Mouse (Mus musculus): ENCODE measurements at regions not wholly inside any gene's neighbourhood (a gene's known extent, or its start where the extent isn't known, plus 50 kb on each side); places are given as distances from the start of the nearest gene placed in this dataset.

DNA sequence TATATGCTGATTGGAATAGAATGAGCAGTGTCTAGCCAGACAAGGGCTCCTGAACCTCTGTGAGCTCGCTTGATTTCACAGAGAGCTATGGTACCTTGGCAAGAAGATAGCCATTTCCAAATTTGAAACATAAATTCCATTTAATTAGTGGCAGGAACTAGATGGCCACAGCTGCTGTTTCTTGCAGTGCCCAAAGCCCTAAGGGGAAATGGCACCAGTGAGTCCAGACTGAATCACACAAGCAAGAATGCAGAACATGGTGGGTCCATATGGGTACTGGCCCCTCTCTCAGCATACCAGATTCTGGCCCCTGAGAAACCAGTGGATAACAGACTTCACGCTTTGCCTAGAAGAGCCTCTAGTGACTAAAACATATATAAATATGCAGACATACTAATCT is 246.2 kb upstream of the Kirrel3 start:
- Histone ChIP-seq H3K4me3 (no peak overlapping the region), H3K27ac (no peak overlapping the region)
- no peak for DNase-seq (ENCODE audit: low spot score in 2 of 2)
- TF ChIP-seq CTCF (conservative IDR thresholded peaks at IDR 0.05), result no peak

DNA sequence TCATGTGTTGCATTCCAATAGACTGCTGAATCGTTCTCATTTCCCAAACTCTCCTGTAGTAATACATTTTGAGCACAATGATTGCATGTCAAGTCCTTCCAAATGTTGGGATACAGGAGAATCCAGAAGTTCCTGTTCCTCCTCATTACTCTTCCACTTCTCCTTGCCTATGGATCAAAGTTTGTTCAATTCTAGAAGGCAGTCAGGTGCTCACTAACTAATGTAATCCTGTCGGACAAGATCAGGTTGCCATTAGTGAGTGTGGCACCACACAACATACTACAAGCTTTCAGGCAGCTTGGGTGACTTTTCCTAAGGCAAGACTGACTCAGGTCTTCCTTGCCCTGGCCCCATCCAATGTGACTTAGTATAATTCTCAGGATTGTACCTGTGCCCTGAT is 242.0 kb upstream of the Kirrel3 start:
- H3K27ac ChIP-seq, result no peak overlapping the region
- no peak overlapping the region for H3K4me3 ChIP-seq
- TF ChIP-seq CTCF (conservative IDR thresholded peaks at IDR 0.05), result no peak
- DNase-seq (ENCODE audit: low spot score in 2 of 2), result no peak

DNA sequence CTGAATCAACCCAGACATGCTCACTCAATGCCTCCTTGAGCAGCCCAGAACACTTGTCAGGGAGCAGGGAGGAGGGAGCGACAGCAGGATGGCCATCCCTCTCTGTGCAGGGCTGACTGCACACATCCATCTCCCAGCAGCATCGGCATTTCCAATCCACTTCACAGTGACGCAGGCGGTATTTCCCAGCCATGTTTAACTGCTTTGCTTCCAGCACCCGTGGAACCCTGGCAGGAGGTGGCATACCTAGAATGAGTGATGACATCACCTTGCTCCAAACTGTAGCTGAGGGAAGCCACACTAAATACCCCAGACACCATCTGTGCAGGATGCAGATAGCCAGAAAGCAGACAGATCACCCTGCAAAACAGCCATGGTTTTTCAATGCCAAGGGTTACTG is 241.1 kb upstream of the Kirrel3 start:
- H3K27ac ChIP-seq, result no peak overlapping the region
- DNase-seq (ENCODE audit: low spot score in 2 of 2), result no peak
- TF ChIP-seq CTCF (conservative IDR thresholded peaks at IDR 0.05), result no peak
- no peak overlapping the region for H3K4me3 ChIP-seq

DNA sequence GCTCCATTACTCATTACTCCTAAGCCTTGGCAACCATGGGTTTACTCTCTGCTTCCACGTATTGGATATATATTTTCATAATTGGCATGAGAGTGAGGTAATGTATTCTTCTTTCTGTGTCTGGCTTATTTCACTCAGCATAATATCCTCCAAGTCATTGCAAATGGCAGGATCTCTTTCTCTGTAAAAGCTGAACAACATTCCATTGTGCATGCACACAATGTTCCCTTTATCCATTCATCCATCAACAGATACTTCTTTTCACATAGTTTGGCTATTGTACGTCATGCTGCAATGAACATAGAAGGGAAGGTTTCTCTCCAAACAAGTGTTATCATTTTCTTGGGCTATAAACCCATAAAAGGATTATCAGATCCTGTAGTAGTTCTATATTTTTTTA is 232.9 kb upstream of the Kirrel3 start:
- DNase-seq (ENCODE audit: low spot score in 2 of 2), result no peak
- no peak for TF ChIP-seq CTCF (conservative IDR thresholded peaks at IDR 0.05)
- Histone ChIP-seq H3K4me3 (no peak overlapping the region), H3K27ac (0 out of 2 replicates have a peak overlapping the region, but pooled peaks have one; percentile 5)

DNA sequence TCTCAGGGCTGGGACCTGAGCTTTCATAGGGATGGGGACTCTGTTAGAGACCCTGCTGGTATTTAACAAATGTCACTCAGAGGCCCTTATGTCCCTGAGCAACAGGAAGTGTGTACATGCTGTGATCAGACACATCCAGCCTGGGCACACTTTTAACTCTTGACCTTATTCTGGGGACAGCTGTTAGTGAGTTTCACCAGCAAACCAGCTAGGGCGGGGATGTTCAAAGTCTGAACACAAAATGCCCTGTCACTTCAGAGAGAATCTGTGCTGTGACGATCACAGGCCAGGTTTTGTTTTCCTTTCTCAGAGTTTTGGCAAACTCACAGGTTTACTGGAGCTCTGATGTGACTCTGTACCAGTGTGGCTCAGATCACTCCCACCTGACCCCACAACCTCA is 227.2 kb upstream of the Kirrel3 start:
- no peak for TF ChIP-seq CTCF (conservative IDR thresholded peaks at IDR 0.05)

DNA sequence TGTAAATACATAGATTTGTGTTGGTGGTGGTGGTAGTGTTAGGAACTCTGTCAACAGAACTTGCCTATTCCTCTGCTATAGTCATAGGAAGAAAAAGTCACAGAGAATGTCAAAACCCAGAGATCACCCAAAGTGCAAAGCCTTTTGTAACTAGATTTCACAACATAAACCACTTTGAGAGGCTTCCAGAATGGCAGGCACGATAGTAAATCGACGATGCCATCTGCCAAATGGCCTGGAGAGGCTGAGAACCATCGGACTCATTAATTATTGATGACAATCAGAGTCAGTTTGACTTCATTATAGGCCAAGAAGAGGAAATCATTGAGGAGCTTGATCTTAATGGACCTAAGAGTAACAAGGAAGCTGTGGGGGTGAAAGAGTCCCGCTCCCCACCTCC is 207.6 kb upstream of the Kirrel3 start:
- no peak for DNase-seq (ENCODE audit: low spot score in 2 of 2)
- TF ChIP-seq CTCF (conservative IDR thresholded peaks at IDR 0.05), result no peak
- no peak overlapping the region for H3K4me3 ChIP-seq
- H3K27ac ChIP-seq, result no peak overlapping the region

More for the DNA sequence above, 227.2 kb upstream of the Kirrel3 start:
- H3K4me3 ChIP-seq, result no peak overlapping the region
- H3K27ac ChIP-seq, result no peak overlapping the region
- no peak for DNase-seq (ENCODE audit: low spot score in 2 of 2)

DNA sequence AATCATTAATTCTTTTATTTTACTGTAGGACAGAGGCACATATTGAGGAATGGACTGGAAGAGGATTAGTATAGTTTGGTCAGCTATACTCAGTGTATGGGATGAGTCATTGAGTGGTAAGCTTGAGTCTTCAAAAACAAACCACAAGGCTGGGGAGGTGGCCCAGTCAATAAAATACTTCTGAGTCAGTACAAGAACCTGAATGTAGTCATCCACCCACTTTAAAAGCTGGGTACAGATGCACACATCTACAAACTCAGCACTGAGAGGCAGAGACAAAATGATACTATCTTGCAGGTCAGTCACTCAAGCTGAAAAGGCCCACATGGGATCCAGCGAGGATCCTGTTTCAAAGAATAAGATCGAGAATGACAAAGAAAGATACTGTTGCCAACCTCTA is 206.3 kb upstream of the Kirrel3 start:
- no peak overlapping the region for H3K27ac ChIP-seq
- DNase-seq (ENCODE audit: low spot score in 2 of 2), result no peak
- H3K4me3 ChIP-seq, result no peak overlapping the region
- TF ChIP-seq CTCF (conservative IDR thresholded peaks at IDR 0.05), result no peak

DNA sequence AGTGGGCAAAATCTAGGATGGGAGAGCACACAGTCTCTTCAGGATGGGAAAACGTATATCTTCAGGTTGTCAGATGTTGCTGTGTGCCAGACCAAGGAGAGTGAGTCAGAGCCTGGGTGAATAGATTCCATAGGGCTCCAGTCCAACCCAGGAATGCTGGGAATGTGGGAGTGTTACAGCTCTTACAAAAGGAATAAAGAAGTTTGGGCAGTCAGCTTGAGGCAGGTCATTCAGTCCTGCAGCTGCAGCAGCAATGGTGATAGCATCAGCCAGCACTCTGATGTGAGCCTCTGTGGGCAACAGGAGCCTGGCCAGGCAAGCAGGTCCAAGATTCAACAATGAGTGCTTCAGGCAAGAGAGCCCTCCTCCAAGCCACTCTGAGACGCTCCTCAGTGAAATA is 205.8 kb upstream of the Kirrel3 start:
- TF ChIP-seq CTCF (conservative IDR thresholded peaks at IDR 0.05), result no peak
- Histone ChIP-seq H3K4me3 (no peak overlapping the region), H3K27ac (no peak overlapping the region)
- DNase-seq (ENCODE audit: low spot score in 2 of 2), result no peak

DNA sequence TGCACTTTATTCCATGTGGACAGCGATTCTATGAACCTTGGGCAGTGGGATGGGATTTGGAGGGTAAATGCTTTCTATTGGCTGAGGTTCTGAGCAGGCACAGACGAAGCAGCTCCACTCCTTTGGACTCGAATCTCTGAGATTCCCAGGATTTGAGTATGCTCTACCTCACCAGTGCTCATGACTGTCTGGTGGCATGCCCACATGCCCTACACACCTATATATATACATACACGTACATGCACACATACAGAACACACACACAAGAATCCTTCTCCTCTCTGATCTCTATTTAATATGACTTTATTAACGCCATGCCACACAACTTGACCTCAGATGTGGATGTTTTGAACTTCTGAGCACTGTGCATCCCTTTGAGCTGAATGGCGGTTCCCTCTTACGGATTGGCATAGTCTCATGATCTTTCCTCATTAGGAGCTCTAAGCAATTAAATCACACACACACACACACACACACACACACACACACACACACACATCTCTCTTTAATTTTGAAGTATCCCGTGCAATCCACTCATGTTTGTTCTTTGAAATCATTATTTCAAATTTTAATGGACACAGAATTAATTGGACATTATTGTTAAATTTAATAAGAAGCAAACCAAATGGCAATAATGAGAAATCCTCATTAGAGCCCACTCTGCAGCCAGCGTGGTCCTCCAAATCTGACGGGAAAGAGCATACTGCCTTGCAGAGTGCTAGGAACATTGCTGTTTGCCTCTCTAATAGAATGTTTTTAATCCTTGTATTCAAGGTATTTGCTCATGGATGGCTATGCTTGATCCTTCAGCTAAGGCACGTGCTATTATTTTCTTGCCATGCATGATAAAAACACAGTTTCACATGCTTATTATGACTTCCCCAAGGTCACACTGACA is 205.1 kb upstream of the Kirrel3 start:
- no peak overlapping the region for H3K27ac ChIP-seq
- no peak for TF ChIP-seq CTCF (conservative IDR thresholded peaks at IDR 0.05)
- no peak for DNase-seq (ENCODE audit: low spot score in 2 of 2)
- H3K4me3 ChIP-seq, result no peak overlapping the region

DNA sequence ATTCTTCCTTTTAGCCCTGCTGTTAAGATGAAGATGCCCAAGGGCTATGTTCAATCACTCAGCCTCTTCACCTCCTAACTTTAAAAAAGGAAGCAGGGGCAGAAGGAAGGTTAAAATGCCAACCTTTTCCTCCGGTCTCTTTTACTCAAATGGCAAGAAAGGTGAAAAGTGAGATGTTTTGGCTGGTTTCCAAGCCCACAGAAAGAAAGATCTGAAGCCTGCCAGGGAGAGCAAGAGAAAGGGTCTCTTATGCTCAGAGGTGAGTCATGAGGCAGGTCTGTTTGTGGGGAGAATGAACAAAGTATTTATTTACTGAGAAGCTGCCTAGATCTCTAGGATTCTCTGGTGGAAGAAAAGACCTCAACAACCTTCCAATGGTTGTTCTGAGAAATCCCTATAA is 162.1 kb upstream of the Kirrel3 start:
- no peak overlapping the region for H3K27ac ChIP-seq
- no peak for DNase-seq (ENCODE audit: low spot score in 2 of 2)
- no peak overlapping the region for H3K4me3 ChIP-seq
- TF ChIP-seq CTCF (conservative IDR thresholded peaks at IDR 0.05), result no peak

DNA sequence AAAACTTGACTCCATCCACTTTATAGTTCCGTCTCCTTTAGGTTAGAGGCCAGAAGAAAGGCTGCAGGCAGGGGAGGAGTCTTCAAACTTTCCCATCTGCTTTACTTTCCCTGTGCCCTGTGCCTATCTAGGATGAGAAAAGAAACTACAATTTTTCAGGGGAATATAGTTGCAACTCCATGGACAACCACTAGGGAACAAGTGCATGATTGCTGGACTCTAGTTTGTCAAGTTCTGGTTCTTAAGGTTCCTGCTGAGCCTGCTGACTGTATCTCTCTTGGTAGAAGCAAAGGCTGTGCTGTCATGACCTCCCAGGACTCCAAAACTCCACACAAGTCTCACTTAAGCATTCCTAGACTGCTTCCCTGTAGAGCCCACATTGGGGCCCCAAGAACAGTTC is 157.0 kb upstream of the Kirrel3 start:
- Histone ChIP-seq H3K4me3 (no peak overlapping the region), H3K27ac (no peak overlapping the region)
- DNase-seq (ENCODE audit: low spot score in 2 of 2), result no peak
- peak; percentile 68 for TF ChIP-seq CTCF (conservative IDR thresholded peaks at IDR 0.05)

DNA sequence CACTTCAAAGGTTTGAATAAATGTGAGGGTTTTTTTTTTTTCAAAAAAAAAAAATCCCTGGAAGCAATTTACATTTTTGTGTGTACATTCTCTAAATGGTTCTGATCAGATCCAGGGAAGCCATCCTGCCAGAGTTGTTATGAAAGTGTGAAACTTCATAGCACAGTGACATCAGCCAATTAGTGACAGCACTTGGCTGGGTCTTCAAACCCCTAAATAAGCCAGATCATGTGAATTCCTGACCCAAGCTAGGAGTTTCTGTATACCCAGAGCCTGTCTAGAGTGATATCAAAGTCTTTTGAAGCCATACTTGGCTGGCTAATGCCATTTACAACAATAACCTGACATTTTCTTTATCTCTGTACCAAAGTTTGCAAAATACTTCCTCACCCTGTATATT is 151.6 kb upstream of the Kirrel3 start:
- no peak for TF ChIP-seq CTCF (conservative IDR thresholded peaks at IDR 0.05)

DNA sequence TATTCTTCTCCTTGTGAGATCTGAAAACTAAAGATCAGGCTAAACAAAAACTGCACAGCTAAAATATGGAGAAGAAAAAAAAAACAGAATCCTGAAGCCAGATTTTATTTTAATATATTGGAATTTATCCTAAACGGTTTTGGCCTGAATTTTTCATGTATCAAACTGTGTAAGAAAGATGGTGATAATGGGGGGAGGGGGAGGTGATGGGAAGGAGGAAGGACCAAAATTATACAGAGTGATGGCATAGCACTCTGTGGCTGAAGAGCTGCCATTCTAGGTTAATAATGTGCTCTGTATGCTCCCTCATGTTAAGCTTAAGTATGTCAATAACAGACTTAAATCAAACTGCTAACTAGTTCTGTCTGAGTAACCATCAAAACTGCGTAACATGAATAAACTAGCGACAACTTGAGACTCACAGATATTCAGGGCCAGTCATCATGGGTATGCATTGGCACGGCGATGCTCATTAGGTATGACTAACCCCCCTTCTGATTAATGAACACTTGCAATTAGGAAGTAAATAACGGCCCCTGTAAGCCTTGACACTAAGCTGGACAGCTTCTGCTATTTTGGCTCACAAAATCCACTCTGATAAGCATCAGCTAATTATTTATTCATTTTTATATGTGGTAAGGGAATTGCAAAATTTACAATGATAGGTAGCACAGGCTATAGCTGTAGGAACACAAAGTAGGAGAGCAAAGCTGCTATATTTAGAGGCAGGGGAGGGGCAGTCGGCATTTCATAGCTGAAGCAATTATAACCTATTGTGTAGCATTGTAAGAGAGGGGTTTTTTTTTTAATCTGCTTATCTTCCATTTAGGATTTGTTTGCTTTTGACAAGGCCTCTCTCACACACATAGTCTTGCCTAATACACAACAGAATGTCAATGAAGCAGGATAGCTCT is 150.9 kb upstream of the Kirrel3 start:
- Histone ChIP-seq H3K27ac (no peak overlapping the region), H3K4me3 (no peak overlapping the region)
- no peak for TF ChIP-seq CTCF (conservative IDR thresholded peaks at IDR 0.05)
- no peak for DNase-seq (ENCODE audit: low spot score in 2 of 2)

More for the DNA sequence above, 151.6 kb upstream of the Kirrel3 start:
- Histone ChIP-seq H3K27ac (no peak overlapping the region), H3K4me3 (no peak overlapping the region)
- DNase-seq (ENCODE audit: low spot score in 2 of 2), result no peak
